Mouse (Mus musculus): ENCODE data around the gene Pabpn1l.

DNA sequence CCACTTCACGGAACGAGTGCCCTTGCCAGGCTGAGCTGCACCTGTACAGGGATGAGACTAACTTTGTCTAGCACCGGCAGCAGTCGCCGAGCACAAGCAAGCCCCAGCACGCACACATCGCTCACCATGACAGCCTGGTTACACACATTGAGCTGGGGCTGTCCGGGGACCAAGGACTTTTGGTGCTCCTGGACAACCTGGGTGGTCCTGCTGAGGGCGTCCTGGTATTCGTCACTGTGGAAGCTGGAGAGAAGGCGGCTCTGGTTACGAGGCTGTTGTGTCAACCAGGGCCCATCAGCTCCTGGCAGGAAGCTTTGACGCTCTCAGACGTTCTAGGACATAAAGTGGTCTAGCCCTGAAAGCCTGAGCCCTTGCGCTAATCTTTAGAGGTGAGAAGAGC is 41.6 kb downstream of the Pabpn1l start:
- TF ChIP-seq POLR2A (IDR thresholded peaks at IDR 0.05; ENCODE audit: insufficient read length, low read depth) (no peak), TCF12 (IDR thresholded peaks at IDR 0.05; ENCODE audit: insufficient read depth, poor library complexity, severe bottlenecking) (no peak), MAX (IDR thresholded peaks at IDR 0.05; ENCODE audit: low read depth) (no peak), SRF (IDR thresholded peaks at IDR 0.05; ENCODE audit: control insufficient read depth, insufficient read length, low read depth) (no peak), E2F4 (IDR thresholded peaks at IDR 0.05; ENCODE audit: insufficient read depth) (no peak), USF1 (IDR thresholded peaks at IDR 0.05; ENCODE audit: low read depth) (no peak), MYOG (IDR thresholded peaks at IDR 0.05; ENCODE audit: control insufficient read depth in 1 of 3, insufficient read depth in 1 of 3, insufficient read length in 2 of 3, low read depth in 2 of 3) (no peak), REST (IDR thresholded peaks at IDR 0.05; ENCODE audit: insufficient read depth, insufficient read length) (no peak), MYOD1 (IDR thresholded peaks at IDR 0.05; ENCODE audit: control insufficient read depth in 1 of 3, insufficient read length in 2 of 3, low read depth in 2 of 3) (no peak)

Data from myocyte (in vitro differentiated cells).